ENCODE assay signal across 14 mouse cellular contexts in the genomic region with DNA sequence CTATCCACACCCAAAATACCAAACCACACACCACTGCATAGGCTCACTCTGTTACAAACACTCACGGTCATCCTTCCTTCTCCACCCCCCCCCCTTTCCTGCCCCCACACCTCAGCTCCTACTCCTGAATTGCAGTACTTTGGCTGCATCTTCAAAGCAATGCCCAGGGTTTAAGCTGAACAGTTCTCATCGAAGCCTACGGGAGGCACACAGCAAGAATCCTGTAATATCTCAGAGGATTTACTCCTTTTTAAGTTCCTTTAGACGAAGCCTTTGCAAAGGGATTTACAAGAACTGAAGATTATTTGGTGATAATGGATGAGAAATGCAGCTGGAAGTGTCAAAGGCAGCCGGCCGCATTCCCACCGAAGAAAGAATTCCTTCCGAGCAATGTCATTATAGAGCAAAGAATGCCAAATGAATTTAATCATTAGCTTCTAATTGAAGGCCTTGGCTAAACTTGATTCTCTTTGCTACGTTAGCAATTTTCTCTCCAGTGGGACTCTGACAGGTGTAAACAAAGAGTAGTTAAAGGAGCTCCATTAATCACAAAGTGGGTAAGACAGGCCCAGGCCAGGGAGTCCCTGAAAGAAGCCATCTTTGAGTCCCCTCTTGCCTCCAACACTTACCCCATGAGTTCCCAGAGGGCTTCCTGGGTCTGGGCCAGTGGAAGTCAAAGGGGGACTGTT.
DNase-seq lines count a peak whose midpoint lies in the region; ATAC-seq and TF ChIP-seq lines count a peak whose summit lies in the region.
"Had no signal": no experiment of that assay in that cellular context is flagged by ENCODE, and none has a peak within 500 bp of the region (broad histone marks: within the 10 kb centered on the region; RNA-seq: fewer than 3 reads in every experiment).

No protein-coding gene starts in this region.

- intact Hi-C loops in left cerebral cortex, postnatal 4 days (cut with DNase I): no loop called here

- DNase-seq in hindbrain, embryonic 11.5 days (ENCODE audit: low spot score): peak; percentile 11
- DNase-seq in hindbrain, embryonic 10.5 days (ENCODE audit: low spot score): no peak
- peak; percentile 25 for DNase-seq in embryo, embryonic 11 days
- DNase-seq in hindbrain, postnatal 0 days (ENCODE audit: low spot score): peak; percentile 10
- peak; percentile 16 for DNase-seq in mesoderm, embryonic 11.5 days (ENCODE audit: low read depth, low spot score)
- no peak for DNase-seq in left cerebral cortex, postnatal 4 days
- no peak for DNase-seq in heart, adult 8-10 months (ENCODE audit: low spot score)
- DNase-seq: adrenal gland, adult 2 months; spleen, adult 18-20 months; thymus, adult 2 months had no signal

- H3K4me1 ChIP-seq in hindbrain, embryonic 11.5 days (replicated peaks; ENCODE audit: control insufficient read depth, insufficient read depth, low read length): no peaks in the 10 kb centered on the region
- H3K4me1 ChIP-seq in hindbrain, embryonic 10.5 days (replicated peaks): no peaks in the 10 kb centered on the region; the same call in 1 of the 2 replicates
- no peaks in the 10 kb centered on the region for H3K4me1 ChIP-seq in hindbrain, postnatal 0 days (ENCODE audit: insufficient read depth, low read length)
- H3K4me1 ChIP-seq in heart, embryonic 11.5 days (ENCODE audit: control insufficient read depth, insufficient read depth, low read length): no peaks in the 10 kb centered on the region
- H3K4me1 ChIP-seq: heart, embryonic 10.5 days had no signal

- H3K4me2 ChIP-seq in hindbrain, embryonic 11.5 days (replicated peaks; ENCODE audit: low read depth, low read length): no peak overlapping the region
- H3K4me2 ChIP-seq in hindbrain, postnatal 0 days (ENCODE audit: low read depth, low read length): no peak overlapping the region
- no peak overlapping the region for H3K4me2 ChIP-seq in heart, embryonic 11.5 days
- H3K4me2 ChIP-seq: liver, embryonic 11.5 days had no signal

- H3K9ac ChIP-seq in hindbrain, embryonic 11.5 days (ENCODE audit: low read depth, low read length): no peak overlapping the region
- H3K9ac ChIP-seq in hindbrain, postnatal 0 days (replicated peaks; ENCODE audit: low read length): no peak overlapping the region
- H3K9ac ChIP-seq in heart, embryonic 11.5 days (ENCODE audit: low read depth, low read length): no peak overlapping the region

- no peaks in the 10 kb centered on the region for H3K36me3 ChIP-seq in hindbrain, embryonic 11.5 days (ENCODE audit: control insufficient read depth, insufficient read depth, low read length)
- no peaks in the 10 kb centered on the region for H3K36me3 ChIP-seq in hindbrain, embryonic 10.5 days
- no peaks in the 10 kb centered on the region for H3K36me3 ChIP-seq in hindbrain, postnatal 0 days (ENCODE audit: insufficient read depth, low read length)
- no peaks in the 10 kb centered on the region for H3K36me3 ChIP-seq in heart, embryonic 11.5 days (ENCODE audit: control insufficient read depth, insufficient read depth, low read length)
- H3K36me3 ChIP-seq: heart, embryonic 10.5 days had no signal

- H3K27ac ChIP-seq in hindbrain, embryonic 11.5 days (ENCODE audit: low read depth, low read length): no peak overlapping the region
- no peak overlapping the region for H3K27ac ChIP-seq in hindbrain, embryonic 10.5 days
- no peak overlapping the region for H3K27ac ChIP-seq in hindbrain, postnatal 0 days
- H3K27ac ChIP-seq in heart, embryonic 11.5 days (ENCODE audit: low read depth, low read length): no peak overlapping the region
- H3K27ac ChIP-seq: heart, embryonic 10.5 days had no signal

- no peak for TF ChIP-seq CTCF in hindbrain, postnatal 0 days (IDR thresholded peaks at IDR 0.05; ENCODE audit: low read depth)

- 29% methylated on average over 9 of the region's 9 CpGs for WGBS in hindbrain, embryonic 11.5 days
- WGBS in hindbrain, embryonic 10.5 days: 56% methylated on average over 9 of the region's 9 CpGs
- WGBS in hindbrain, postnatal 0 days: 28% methylated on average over 9 of the region's 9 CpGs
- 32% methylated on average over 9 of the region's 9 CpGs for WGBS in heart, embryonic 11.5 days (ENCODE audit: insufficient replicate concordance)

- ATAC-seq in hindbrain, embryonic 11.5 days (ENCODE audit: low FRiP score): peak; percentile 71; the same call in 1 of the 2 replicates
- no peak for ATAC-seq in hindbrain, postnatal 0 days
- no peak for ATAC-seq in heart, embryonic 11.5 days (replicated peaks; ENCODE audit: insufficient number of reproducible peaks, low FRiP score, low TSS enrichment)
- ATAC-seq: intestine, embryonic 16.5 days had no signal

- H3K9me3 ChIP-seq in hindbrain, embryonic 11.5 days (ENCODE audit: control insufficient read depth, low read length): no peaks in the 10 kb centered on the region
- H3K9me3 ChIP-seq in hindbrain, embryonic 10.5 days: no peaks in the 10 kb centered on the region
- no peaks in the 10 kb centered on the region for H3K9me3 ChIP-seq in hindbrain, postnatal 0 days (ENCODE audit: low read length)
- H3K9me3 ChIP-seq in heart, embryonic 11.5 days (replicated peaks; ENCODE audit: control insufficient read depth, low read length): no peaks in the 10 kb centered on the region
- H3K9me3 ChIP-seq: heart, embryonic 10.5 days had no signal

- H3K27me3 ChIP-seq in hindbrain, embryonic 11.5 days (ENCODE audit: control insufficient read depth, insufficient read depth, low read length): no peaks in the 10 kb centered on the region; the same call in 1 of the 2 replicates
- H3K27me3 ChIP-seq in hindbrain, embryonic 10.5 days (ENCODE audit: insufficient read depth, poor library complexity, severe bottlenecking): no peaks in the 10 kb centered on the region
- no peaks in the 10 kb centered on the region for H3K27me3 ChIP-seq in hindbrain, postnatal 0 days (ENCODE audit: insufficient read depth, low read length)
- H3K27me3 ChIP-seq in heart, embryonic 11.5 days (ENCODE audit: control insufficient read depth, insufficient read depth, low read length): no peaks in the 10 kb centered on the region

- no peak overlapping the region for H3K4me3 ChIP-seq in hindbrain, embryonic 11.5 days (ENCODE audit: low read depth, low read length)
- H3K4me3 ChIP-seq in hindbrain, embryonic 10.5 days: no peak overlapping the region
- no peak overlapping the region for H3K4me3 ChIP-seq in hindbrain, postnatal 0 days (ENCODE audit: low read length)
- H3K4me3 ChIP-seq in heart, embryonic 11.5 days (ENCODE audit: low read depth, low read length): no peak overlapping the region
- H3K4me3 ChIP-seq: heart, embryonic 10.5 days had no signal

Comparison
In these comparisons a context has a peak if more than half of its experiments do, and no peak if none do; other contexts are left out.
1. DNase-seq: peak in hindbrain, embryonic 11.5 days (single experiment), embryo, embryonic 11 days (single experiment), hindbrain, postnatal 0 days (single experiment) and mesoderm, embryonic 11.5 days (single experiment); none in hindbrain, embryonic 10.5 days (single experiment), left cerebral cortex, postnatal 4 days (single experiment) and heart, adult 8-10 months (single experiment).